Mouse (Mus musculus) heart, embryonic 13.5 days (tissue): ENCODE results near the gene Eif3k. TPM values are rescaled to one million over a fixed set of nuclear protein-coding genes. Genes with fewer than 3 reads are reported as not detected.
A peak's percentile ranks its signal among the peaks of the same experiment; 100 is the strongest.

Experiments used
- ATAC-seq: fragments of 200-750 bp; cut with Nextera tagmentation; 2 replicates; pipeline ENCODE4 v1.8.0; 2017; ENCODE audit warnings: moderate TSS enrichment; ENCODE audit not compliant: insufficient number of reproducible peaks, low FRiP score, low TSS enrichment; ENCODE audit errors: extremely low read depth
- H3K27ac ChIP-seq: fragments of 300-500 bp; sonication (generic); replicated peaks from 2 replicates; pipeline ENCODE4 v1.5.1; 2015; ENCODE audit warnings: moderate library complexity, mild to moderate bottlenecking, inconsistent platforms
- H3K27me3 ChIP-seq: fragments of 300-500 bp; sonication (generic); replicated peaks from 2 replicates; pipeline ENCODE4 v1.6.1; 2015; ENCODE audit warnings: mild to moderate bottlenecking, inconsistent platforms
- H3K36me3 ChIP-seq: fragments of 300-500 bp; sonication (generic); 2 replicates; pipeline ENCODE4 v1.6.1; 2015; ENCODE audit warnings: mild to moderate bottlenecking, inconsistent platforms
- H3K4me1 ChIP-seq: fragments of 300-500 bp; sonication (generic); 2 replicates; pipeline ENCODE4 v1.6.1; 2015; ENCODE audit warnings: inconsistent platforms
- H3K4me2 ChIP-seq: fragments of 300-500 bp; sonication (generic); 2 replicates; pipeline ENCODE4 v1.6.1; 2015; ENCODE audit warnings: inconsistent platforms, mild to moderate bottlenecking, moderate library complexity
- H3K4me3 ChIP-seq: fragments of 300-500 bp; sonication (generic); 2 replicates; pipeline ENCODE4 v1.5.1; 2015; ENCODE audit warnings: moderate library complexity, mild to moderate bottlenecking, inconsistent platforms
- H3K9ac ChIP-seq: fragments of 300-500 bp; sonication (generic); 2 replicates; pipeline ENCODE4 v1.6.1; 2015; ENCODE audit warnings: inconsistent platforms, mild to moderate bottlenecking, moderate library complexity
- H3K9me3 ChIP-seq: fragments of 300-500 bp; sonication (generic); 2 replicates; pipeline ENCODE4 v1.6.1; 2016; ENCODE audit warnings: inconsistent platforms
- WGBS: fragments of 180-500 bp; shearing (Covaris S2); methylation state at CpG from one replicate; pipeline ENCODE4 v1.1.7; 2015; ENCODE audit warnings: mixed read lengths; 5-methylcytosine and 5-hydroxymethylcytosine counted together
- polyA plus RNA-seq: library from polyadenylated mRNA; unstranded; fragments of >200 nt; fragmentation: Nextera tagmentation; extraction: Ambion mirVana; gene quantifications from 2 replicates; pipeline ENCODE4 v1.2.1, GENCODE M21; 2015

The Eif3k gene
- polyA plus RNA-seq, 1 experiment from 2014 or later = 257 TPM

DNA sequence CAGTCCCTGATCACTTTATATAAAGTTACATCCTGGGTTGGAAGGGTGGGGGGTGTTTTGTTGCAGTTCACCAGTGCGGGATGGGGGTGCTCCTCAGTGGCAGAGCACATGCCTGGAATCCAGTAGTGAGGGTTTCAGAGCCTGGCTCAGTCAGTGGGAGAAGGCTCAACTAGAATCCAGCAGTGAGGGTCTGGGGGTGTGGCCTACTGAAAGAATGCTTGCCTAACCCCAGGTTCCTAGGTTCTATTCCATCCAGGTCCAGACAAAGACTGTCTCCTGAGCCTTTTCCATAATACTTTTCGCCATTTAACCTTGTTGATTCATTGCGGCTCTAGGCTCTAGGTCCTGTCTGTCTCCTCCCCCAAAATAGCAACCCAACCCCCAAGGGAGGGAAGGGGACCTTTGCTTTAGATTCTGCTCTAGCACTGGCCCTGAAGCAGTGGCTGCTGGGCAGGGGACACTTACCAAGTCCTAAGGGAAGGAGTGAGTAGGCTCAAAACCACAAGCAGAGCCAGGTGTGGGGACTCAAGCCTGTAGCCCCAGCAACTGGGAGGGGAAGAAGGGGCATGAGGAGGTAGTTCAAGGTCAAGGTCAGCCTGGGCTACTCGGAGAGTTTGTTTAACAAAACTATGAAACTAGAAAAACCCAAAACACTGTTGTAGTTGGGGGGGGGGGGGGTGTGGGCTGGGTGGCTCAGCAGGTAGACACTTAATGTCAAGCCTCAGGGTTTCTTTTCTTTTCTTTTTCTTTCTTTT is 14.7 kb downstream of the Eif3k start:
- H3K36me3 ChIP-seq = peaks cover 21% of the 10 kb centered on the region
- H3K27ac ChIP-seq = no peak overlapping the region
- 59% methylated on average over 4 of the region's 4 CpGs for WGBS
- peak overlapping the region; percentile 28 for H3K9ac ChIP-seq
- no peaks in the 10 kb centered on the region for H3K9me3 ChIP-seq
- no peak overlapping the region for H3K4me3 ChIP-seq
- no peak for ATAC-seq
- H3K4me2 ChIP-seq = no peak overlapping the region
- H3K27me3 ChIP-seq = no peaks in the 10 kb centered on the region
- H3K4me1 ChIP-seq = peaks cover 31% of the 10 kb centered on the region

GRCm38 (mm10) chr7:28966181-28966580 is 15.5 kb downstream of the Eif3k start:
- H3K4me3 ChIP-seq = no peak overlapping the region
- H3K9me3 ChIP-seq = no peaks in the 10 kb centered on the region
- ATAC-seq = no peak
- no peak overlapping the region for H3K27ac ChIP-seq
- peaks cover 24% of the 10 kb centered on the region for H3K4me1 ChIP-seq
- H3K27me3 ChIP-seq = no peaks in the 10 kb centered on the region
- peaks cover 14% of the 10 kb centered on the region for H3K36me3 ChIP-seq
- H3K9ac ChIP-seq = peak overlapping the region; percentile 28; the same call in 1 of the 2 replicates
- no peak overlapping the region for H3K4me2 ChIP-seq
- 77% methylated on average over 4 of the region's 5 CpGs for WGBS

GRCm38 (mm10) chr7:28965346-28965840 is 16.3 kb downstream of the Eif3k start:
- Histone ChIP-seq H3K4me2 (no peak overlapping the region), H3K9ac (no peak overlapping the region), H3K4me1 (peaks cover 29% of the 10 kb centered on the region), H3K27me3 (no peaks in the 10 kb centered on the region), H3K27ac (no peak overlapping the region), H3K9me3 (no peaks in the 10 kb centered on the region), H3K36me3 (peaks cover 6% of the 10 kb centered on the region; the same call in 1 of the 2 replicates), H3K4me3 (no peak overlapping the region)
- ATAC-seq = no peak
- WGBS = 70% methylated on average over 5 of the region's 5 CpGs

- Histone ChIP-seq H3K36me3 (no peaks in the 10 kb centered on the region), H3K4me2 (no peak overlapping the region), H3K9me3 (no peaks in the 10 kb centered on the region), H3K9ac (no peak overlapping the region), H3K27me3 (no peaks in the 10 kb centered on the region), H3K4me3 (no peak overlapping the region), H3K27ac (peak overlapping the region; percentile 79; the same call in 1 of the 2 replicates), H3K4me1 (peaks cover 41% of the 10 kb centered on the region)
- ATAC-seq = no peak
- 69% methylated on average over 3 of the region's 3 CpGs for WGBS
Observed at GRCm38 (mm10) chr7:28963399-28963923, 18.2 kb downstream of the Eif3k start.

DNA sequence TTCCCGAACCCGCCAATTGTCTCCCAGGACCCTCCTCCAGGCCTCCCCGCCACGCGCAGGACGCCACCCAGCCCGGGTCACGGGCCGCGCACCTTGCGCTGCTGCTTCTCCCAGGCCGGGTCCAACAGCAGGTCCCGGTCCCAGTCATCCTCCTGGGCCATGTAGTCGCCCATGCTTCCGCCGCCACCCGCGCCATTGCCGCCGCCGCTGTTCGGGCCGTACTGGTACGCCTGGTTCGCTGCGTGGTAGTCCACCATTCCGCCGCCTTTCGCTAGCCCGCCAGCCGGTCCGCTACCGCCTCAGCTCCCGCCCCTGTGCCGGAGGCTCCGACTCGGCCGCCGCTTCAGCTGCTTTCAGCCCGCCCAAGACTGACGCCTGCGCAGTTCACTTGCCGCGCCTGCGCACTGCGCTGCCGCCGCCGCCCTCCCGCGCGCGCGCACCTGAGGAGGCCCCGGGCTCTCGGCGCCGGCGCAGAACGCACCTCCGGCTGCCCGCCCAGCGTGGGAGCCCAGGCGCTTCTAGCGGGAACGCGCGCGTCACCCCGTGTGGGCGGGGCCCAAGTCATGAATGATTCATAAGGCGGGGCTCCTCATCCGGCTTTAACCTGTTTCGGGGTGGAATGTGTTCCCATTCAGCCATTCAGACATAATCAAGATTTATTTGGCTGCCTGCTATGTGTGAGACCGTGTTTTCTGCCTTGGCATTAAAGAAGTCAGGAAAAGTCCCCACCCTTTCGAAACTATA is 19.6 kb downstream of the Eif3k start, which contains the start of gene Actn4:
Actn4 (minus strand) TSS at position 414 of the 744 bp plus-strand sequence.
- H3K9me3 ChIP-seq = no peaks in the 10 kb centered on the region
- H3K27me3 ChIP-seq = no peaks in the 10 kb centered on the region
- peak within 1 kb of the TSS; percentile 96 for H3K4me2 ChIP-seq
- peaks cover 55% of the 10 kb centered on the region for H3K4me1 ChIP-seq
- peak within 1 kb of the TSS; percentile 85 for H3K4me3 ChIP-seq
- ATAC-seq = peak; percentile 87
- WGBS = under 1% methylated on average over 72 of the region's 76 CpGs
- peak within 1 kb of the TSS; percentile 96 for H3K9ac ChIP-seq
- H3K27ac ChIP-seq = peak within 1 kb of the TSS; percentile 99
- H3K36me3 ChIP-seq = no peaks in the 10 kb centered on the region

DNA sequence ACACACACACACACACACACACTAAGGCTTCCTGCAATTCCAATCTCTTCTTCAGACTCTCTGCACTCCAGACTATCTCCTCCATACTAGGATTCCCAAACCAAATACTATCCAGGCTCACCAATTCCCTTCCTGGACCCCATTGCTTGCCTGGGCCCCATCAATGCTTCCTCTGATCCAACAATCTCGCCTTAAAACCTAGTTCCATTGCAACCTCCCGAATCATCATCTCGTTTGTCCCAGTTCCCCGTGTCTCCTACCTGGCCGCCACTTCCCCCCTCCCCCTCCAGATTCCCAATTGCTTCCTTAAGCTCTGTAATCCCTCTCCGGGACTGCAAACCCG is 20.1 kb downstream of the Eif3k start:
- Histone ChIP-seq H3K27ac (peak overlapping the region; percentile 99), H3K4me2 (peak overlapping the region; percentile 96), H3K27me3 (no peaks in the 10 kb centered on the region), H3K4me3 (peak overlapping the region; percentile 85), H3K4me1 (peaks cover 56% of the 10 kb centered on the region), H3K9ac (peak overlapping the region; percentile 96), H3K36me3 (peaks cover 5% of the 10 kb centered on the region; the same call in 1 of the 2 replicates), H3K9me3 (no peaks in the 10 kb centered on the region)
- ATAC-seq = no peak
- under 1% methylated on average over 7 of the region's 7 CpGs for WGBS

DNA sequence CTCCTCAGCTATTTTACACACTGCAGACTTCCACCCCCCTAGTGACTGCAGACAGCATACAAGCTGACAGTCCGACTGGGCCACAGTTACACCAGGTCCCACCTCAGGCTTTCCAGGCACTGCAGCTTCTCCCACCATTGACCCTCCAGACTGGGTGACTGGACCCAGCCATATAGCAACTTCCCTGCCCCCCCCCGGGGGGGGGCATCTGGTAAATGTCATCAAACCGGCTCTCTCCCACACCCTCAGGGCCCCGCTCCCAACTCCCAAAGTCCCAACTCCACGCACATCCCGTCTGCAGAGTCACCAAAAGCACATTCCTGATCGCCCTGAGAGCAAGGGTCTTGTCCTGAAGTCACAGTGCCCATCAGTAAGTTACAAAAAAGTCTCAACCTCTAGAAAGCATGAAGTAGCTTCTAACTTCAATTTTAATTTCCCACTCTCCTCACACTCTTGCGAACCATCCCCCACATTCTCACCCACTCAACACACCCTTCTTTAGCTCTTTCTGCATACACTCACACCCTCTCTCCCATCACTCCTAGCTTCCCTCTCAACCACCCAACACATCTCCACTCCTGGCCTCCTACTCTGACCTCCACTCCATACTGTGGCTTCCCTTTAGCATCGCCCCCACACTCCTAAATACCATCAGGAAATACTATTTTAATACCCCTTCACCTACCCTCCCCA is 21.2 kb downstream of the Eif3k start:
- ATAC-seq = no peak
- Histone ChIP-seq H3K4me2 (peak overlapping the region; percentile 96), H3K27ac (peak overlapping the region; percentile 99), H3K9me3 (no peaks in the 10 kb centered on the region), H3K4me3 (peak overlapping the region; percentile 85), H3K4me1 (peaks cover 67% of the 10 kb centered on the region), H3K27me3 (no peaks in the 10 kb centered on the region), H3K9ac (peak overlapping the region; percentile 96), H3K36me3 (peaks cover 11% of the 10 kb centered on the region; the same call in 1 of the 2 replicates)
- 8% methylated on average over 9 of the region's 9 CpGs for WGBS

DNA sequence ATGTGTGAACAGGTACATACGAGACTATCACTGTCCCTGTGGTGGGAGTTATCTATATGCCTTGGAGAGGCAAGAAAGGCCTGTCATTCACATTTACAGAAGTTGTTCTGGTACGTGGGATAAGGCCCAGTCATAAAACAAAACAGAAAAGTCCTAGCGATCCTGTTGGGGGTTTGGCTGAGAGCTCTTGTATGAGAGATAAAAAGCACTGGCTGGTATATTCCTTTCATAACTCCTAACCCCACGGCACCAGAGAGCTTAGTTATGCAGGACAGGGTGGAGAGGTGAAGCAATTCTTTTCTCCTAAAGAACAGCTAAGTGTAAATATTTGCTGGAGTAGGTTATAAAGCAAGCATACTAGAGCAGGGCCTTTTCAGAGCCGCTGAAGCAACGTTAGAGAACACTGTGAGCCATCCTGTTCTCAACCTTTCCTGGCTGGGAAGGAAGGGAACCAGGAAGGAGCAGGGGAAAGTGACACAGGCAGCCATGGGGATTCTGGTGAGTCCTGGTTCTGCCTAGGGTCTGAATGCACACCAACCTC is 22.1 kb downstream of the Eif3k start:
- Histone ChIP-seq H3K4me3 (peak overlapping the region; percentile 85), H3K27ac (peak overlapping the region; percentile 99), H3K9ac (peak overlapping the region; percentile 96), H3K4me1 (peaks cover 76% of the 10 kb centered on the region), H3K4me2 (peak overlapping the region; percentile 96), H3K36me3 (peaks cover 14% of the 10 kb centered on the region), H3K27me3 (no peaks in the 10 kb centered on the region), H3K9me3 (no peaks in the 10 kb centered on the region)
- no peak for ATAC-seq
- 9% methylated on average over 6 of the region's 6 CpGs for WGBS

DNA sequence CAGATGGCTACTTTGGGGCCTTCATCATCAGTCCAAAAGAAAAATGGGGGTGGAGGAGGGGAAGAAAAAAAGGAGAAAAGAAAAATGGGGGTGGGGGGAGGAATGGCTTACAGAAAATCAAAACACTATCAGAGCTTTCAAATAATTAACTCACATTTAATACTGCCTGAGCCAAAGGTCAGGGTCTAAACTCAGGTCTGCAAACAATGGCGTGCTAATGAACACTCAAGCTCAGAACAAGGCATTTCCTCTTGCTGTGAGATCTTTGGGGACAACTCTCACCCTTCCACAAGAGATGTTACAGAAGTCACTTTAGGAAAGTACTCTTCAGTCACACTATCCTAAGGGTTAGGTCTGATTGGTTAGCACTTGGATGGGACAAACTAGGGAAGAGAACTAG is 22.9 kb downstream of the Eif3k start:
- Histone ChIP-seq H3K4me3 (peak overlapping the region; percentile 85), H3K36me3 (peaks cover 21% of the 10 kb centered on the region), H3K27me3 (no peaks in the 10 kb centered on the region), H3K4me2 (peak overlapping the region; percentile 96), H3K9ac (peak overlapping the region; percentile 96), H3K27ac (peak overlapping the region; percentile 99), H3K9me3 (no peaks in the 10 kb centered on the region), H3K4me1 (peaks cover 84% of the 10 kb centered on the region)
- ATAC-seq = no peak
- WGBS = 33% methylated on average over 1 of the region's 1 CpGs

- Histone ChIP-seq H3K9ac (peak overlapping the region; percentile 96), H3K4me3 (peak overlapping the region; percentile 85), H3K36me3 (peaks cover 21% of the 10 kb centered on the region), H3K27me3 (no peaks in the 10 kb centered on the region), H3K27ac (peak overlapping the region; percentile 99), H3K4me2 (peak overlapping the region; percentile 96), H3K4me1 (peaks cover 86% of the 10 kb centered on the region), H3K9me3 (no peaks in the 10 kb centered on the region)
- no peak for ATAC-seq
- 42% methylated on average over 1 of the region's 1 CpGs for WGBS
Observed at GRCm38 (mm10) chr7:28957997-28958725, 23.5 kb downstream of the Eif3k start.
